Mouse (Mus musculus) MEL (cell line): ENCODE results near the gene Ssmem1. TPM values are rescaled to one million over a fixed set of nuclear protein-coding genes. Genes with fewer than 3 reads are reported as not detected.

ENCODE experiments used
- DNase-seq: peaks from one replicate; pipeline ENCODE4 v3.0.0; 2011; ENCODE audit warnings: low read depth, low spot score
- H3K27ac ChIP-seq: 2 replicates; pipeline ENCODE4 v1.5.1; 2012; ENCODE audit warnings: low read depth, mild to moderate bottlenecking, control low read depth, low read length, moderate library complexity; ENCODE audit not compliant: control insufficient read depth
- H3K27me3 ChIP-seq, 2 experiments: fragments of 150-350 bp in 1 of 2; sonication (generic) in 1 of 2; 2 replicates each; pipeline ENCODE4 v1.6.1; 2012; ENCODE audit warnings: low read length in 2 of 2, mild to moderate bottlenecking in 2 of 2, improper control_type of control experiment in 1 of 2, moderate library complexity in 1 of 2; ENCODE audit not compliant: insufficient read depth in 2 of 2, control insufficient read depth in 1 of 2
- H3K36me3 ChIP-seq, 2 experiments: 2 replicates each; pipeline ENCODE4 v1.6.1; 2012 to 2014; ENCODE audit warnings: low read length in 2 of 2, improper control_type of control experiment in 1 of 2, inconsistent platforms in 1 of 2, mild to moderate bottlenecking in 1 of 2; ENCODE audit not compliant: insufficient read depth in 2 of 2, control insufficient read depth in 1 of 2
- H3K4me1 ChIP-seq, 2 experiments: fragments of 150-350 bp in 1 of 2; sonication (generic) in 1 of 2; 2 replicates each; pipeline ENCODE4 v1.6.1; 2012; ENCODE audit warnings: low read length in 2 of 2, improper control_type of control experiment in 1 of 2, mild to moderate bottlenecking in 1 of 2; ENCODE audit not compliant: insufficient read depth in 2 of 2, control insufficient read depth in 1 of 2
- H3K4me3 ChIP-seq, 2 experiments: fragments of 150-350 bp in 1 of 2; sonication (generic) in 1 of 2; 2 replicates each; pipeline ENCODE4 v1.5.1; 2012; ENCODE audit warnings: low read depth in 2 of 2, low read length in 2 of 2, mild to moderate bottlenecking in 2 of 2, moderate library complexity in 2 of 2, control low read depth in 1 of 2, improper control_type of control experiment in 1 of 2; ENCODE audit not compliant: control insufficient read depth in 1 of 2, insufficient read depth in 1 of 2
- H3K79me2 ChIP-seq: 2 replicates; pipeline ENCODE4 v1.6.1; 2012; ENCODE audit warnings: mild to moderate bottlenecking, low read length, moderate library complexity; ENCODE audit not compliant: control insufficient read depth, poor library complexity, insufficient read depth
- H3K9ac ChIP-seq: 2 replicates; pipeline ENCODE4 v1.6.1; 2012; ENCODE audit warnings: low read depth, mild to moderate bottlenecking, control low read depth, low read length, moderate library complexity; ENCODE audit not compliant: control insufficient read depth, poor library complexity, severe bottlenecking
- H3K9me3 ChIP-seq: fragments of 150-350 bp; sonication (generic); replicated peaks from 2 replicates; pipeline ENCODE4 v1.6.1; 2012; ENCODE audit warnings: mild to moderate bottlenecking, low read length, improper control_type of control experiment, moderate library complexity; ENCODE audit not compliant: insufficient read depth
- E2F4 ChIP-seq: IDR thresholded peaks from 2 replicates; pipeline ENCODE4 v1.6.1; 2011; ENCODE audit warnings: low read depth, low read length, improper control_type of control experiment, borderline replicate concordance
- ELF1 ChIP-seq: IDR thresholded peaks from 2 replicates; pipeline ENCODE4 v1.6.1; 2014; ENCODE audit warnings: low read depth, mild to moderate bottlenecking, inconsistent platforms, low read length, improper control_type of control experiment, moderate library complexity
- EP300 ChIP-seq, 2 experiments: IDR thresholded peaks; 2 replicates each; pipeline ENCODE4 v1.6.1; 2011; ENCODE audit warnings: improper control_type of control experiment in 2 of 2, low read length in 2 of 2, low read depth in 1 of 2, mild to moderate bottlenecking in 1 of 2
- HCFC1 ChIP-seq: IDR thresholded peaks from 2 replicates; pipeline ENCODE4 v1.6.1; 2012; ENCODE audit warnings: low read depth, mild to moderate bottlenecking, inconsistent platforms, low read length, improper control_type of control experiment, moderate library complexity
- JUND ChIP-seq: IDR thresholded peaks from 2 replicates; pipeline ENCODE4 v1.6.1; 2011; ENCODE audit warnings: low read depth, mild to moderate bottlenecking, improper control_type of control experiment, low read length
- MAX ChIP-seq: IDR thresholded peaks from 2 replicates; pipeline ENCODE4 v1.6.1; 2011; ENCODE audit warnings: low read length, improper control_type of control experiment
- MYB ChIP-seq: IDR thresholded peaks from 2 replicates; pipeline ENCODE4 v1.6.1; 2011; ENCODE audit warnings: mild to moderate bottlenecking, low read depth, low read length, improper control_type of control experiment
- NRF1 ChIP-seq: IDR thresholded peaks from 2 replicates; pipeline ENCODE4 v1.6.1; 2014; ENCODE audit warnings: low read depth, mild to moderate bottlenecking, inconsistent platforms, low read length, improper control_type of control experiment, moderate library complexity; ENCODE audit not compliant: poor library complexity, insufficient read depth, severe bottlenecking
- POLR2AphosphoS2 ChIP-seq: IDR thresholded peaks from 2 replicates; pipeline ENCODE4 v1.6.1; 2011; ENCODE audit warnings: low read length, improper control_type of control experiment
- ZC3H11A ChIP-seq: IDR thresholded peaks from 2 replicates; pipeline ENCODE4 v1.6.1; 2012; ENCODE audit warnings: low read depth, mild to moderate bottlenecking, inconsistent platforms, low read length, improper control_type of control experiment
- polyA plus RNA-seq, 2 experiments: library from polyadenylated mRNA; stranded (reverse) in 1 of 2; unstranded in 1 of 2; fragments of >175 nt in 1 of 2; fragments of >200 nt in 1 of 2; gene quantifications; 2 replicates each; pipeline versions ENCODE4 v1.2.1 to v1.2.4; 2012; ENCODE audit warnings: low replicate concordance in 2 of 2, low read depth in 1 of 2; ENCODE audit not compliant: insufficient read length in 2 of 2, insufficient read depth in 1 of 2, missing spikeins in 1 of 2
- total RNA-seq: library from RNA; depleted of rRNA; stranded (reverse); fragments of 300-350 nt; gene quantifications from 2 replicates; pipeline ENCODE4 v1.2.3, GENCODE M21; 2012; rRNA removed

The Ssmem1 gene
- total and polyA plus RNA-seq, 3 experiments: 0.08 to 0.13 TPM; not detected in 1

DNA sequence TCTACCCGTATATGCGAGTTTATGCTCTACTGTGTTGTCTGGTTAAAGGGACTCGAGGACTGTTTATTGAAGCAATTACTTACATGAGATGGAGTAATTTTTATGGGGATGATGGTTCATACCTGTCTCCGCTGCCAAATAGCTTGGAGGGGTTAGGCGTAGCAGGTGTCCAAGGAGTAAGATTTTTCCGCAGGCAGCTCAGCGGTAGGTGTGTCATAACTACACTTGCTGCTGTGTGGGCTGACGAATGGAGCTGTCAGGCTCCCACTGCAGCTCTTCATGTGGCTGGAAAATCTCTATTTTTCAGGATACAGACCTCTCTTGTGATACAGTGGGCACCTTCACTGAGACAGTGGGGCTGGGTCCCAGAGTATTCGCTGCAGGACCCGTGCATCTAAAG lies 59.7 kb downstream of the Ssmem1 start:
- Histone ChIP-seq H3K9ac (no peak overlapping the region), H3K4me3 (no peak overlapping the region), H3K4me1 (no peaks in the 10 kb centered on the region), H3K9me3 (no peaks in the 10 kb centered on the region)
- TF ChIP-seq EP300 (IDR thresholded peaks at IDR 0.05; ENCODE audit: low read depth in 1 of 2, low read length in 2 of 2) (no peak), HCFC1 (no peak), MAX (no peak), MYB (no peak), ZC3H11A (no peak), E2F4 (no peak), JUND (no peak), POLR2AphosphoS2 (no peak), ELF1 (no peak), NRF1 (no peak)
- TF ChIP-seq, all 39 proteins: peak for 0
- no peak overlapping the region for H3K27ac ChIP-seq
- peaks cover 0 to 9% of the 10 kb centered on the region in 2 experiments; a peak in 3 of 4 replicates for H3K27me3 ChIP-seq
- H3K79me2 ChIP-seq: no peaks in the 10 kb centered on the region
- DNase-seq: no peak
- H3K36me3 ChIP-seq: no peaks in the 10 kb centered on the region

Other genes starting within 250 kb of the Ssmem1 start
- gene Ube2h, start 205.3 kb upstream of the Ssmem1 start, total RNA-seq: 4.0 and 4.2 TPM in 2 replicates
- 1 to 10 TPM in 1 of 2 experiments, not detected in 1; 7.4 TPM for gene Ube2h, start 205.3 kb upstream of the Ssmem1 start, polyA plus RNA-seq
- 54.7 and 59.8 TPM in 2 replicates for gene Zc3hc1, start 118.8 kb upstream of the Ssmem1 start, total RNA-seq
- gene Zc3hc1, start 118.8 kb upstream of the Ssmem1 start, polyA plus RNA-seq: 10 to 100 TPM in 1 of 2 experiments, not detected in 1; 87.7 TPM
- gene Klhdc10, start 108.0 kb upstream of the Ssmem1 start, total RNA-seq: 35.0 and 37.3 TPM in 2 replicates
- gene Klhdc10, start 108.0 kb upstream of the Ssmem1 start, polyA plus RNA-seq: 10 to 100 TPM in 1 of 2 experiments, not detected in 1; 40.8 TPM
- gene Tmem209, start 66 bp upstream of the Ssmem1 start, total RNA-seq: 25.4 and 26.1 TPM in 2 replicates
- gene Tmem209, start 66 bp upstream of the Ssmem1 start, polyA plus RNA-seq: 10 to 100 TPM; 35.9 to 93.4 TPM
- gene Cpa2, start 31.7 kb downstream of the Ssmem1 start, total RNA-seq: 0.12 and 0.29 TPM in 2 replicates
- gene Cpa2, start 31.7 kb downstream of the Ssmem1 start, polyA plus RNA-seq: under 1 TPM in 1 of 2 experiments, not detected in 1; 0.43 TPM
- gene Cpa4, start 58.5 kb downstream of the Ssmem1 start, total RNA-seq: not detected in 2 replicates
- not detected for gene Cpa4, start 58.5 kb downstream of the Ssmem1 start, polyA plus RNA-seq
- not detected in 2 replicates for gene Cpa5, start 101.2 kb downstream of the Ssmem1 start, total RNA-seq
- gene Cpa5, start 101.2 kb downstream of the Ssmem1 start, polyA plus RNA-seq: not detected
- gene Cpa1, start 129.4 kb downstream of the Ssmem1 start, total RNA-seq: not detected in 2 replicates
- not detected for gene Cpa1, start 129.4 kb downstream of the Ssmem1 start, polyA plus RNA-seq
- 9.2 and 9.8 TPM in 2 replicates for gene Cep41, start 183.9 kb downstream of the Ssmem1 start, total RNA-seq
- gene Cep41, start 183.9 kb downstream of the Ssmem1 start, polyA plus RNA-seq: 10 to 100 TPM in 1 of 2 experiments, not detected in 1; 12.0 TPM
- 0.10 and 0.12 TPM in 2 replicates for gene Mest, start 213.7 kb downstream of the Ssmem1 start, total RNA-seq
- under 1 TPM in 1 of 2 experiments, not detected in 1; 0.31 TPM for gene Mest, start 213.7 kb downstream of the Ssmem1 start, polyA plus RNA-seq